Mouse (Mus musculus) testis, adult 2 months (tissue): ENCODE data around the gene Sccpdh.
A peak's percentile ranks its signal among the peaks of the same experiment; 100 is the strongest.

ENCODE experiments used
- CTCF ChIP-seq: fragments of 200-500 bp; IDR thresholded peaks from 2 replicates; pipeline ENCODE4 v1.5.1; 2012; ENCODE audit warnings: low read depth, mild to moderate bottlenecking, inconsistent platforms, low read length, moderate library complexity; ENCODE audit not compliant: control insufficient read depth, insufficient read depth, insufficient replicate concordance
- POLR2A ChIP-seq: fragments of 200-500 bp; IDR thresholded peaks from 2 replicates; pipeline ENCODE4 v1.6.1; 2012; ENCODE audit warnings: low read depth, mild to moderate bottlenecking, inconsistent platforms, low read length, moderate library complexity; ENCODE audit not compliant: control insufficient read depth

DNA sequence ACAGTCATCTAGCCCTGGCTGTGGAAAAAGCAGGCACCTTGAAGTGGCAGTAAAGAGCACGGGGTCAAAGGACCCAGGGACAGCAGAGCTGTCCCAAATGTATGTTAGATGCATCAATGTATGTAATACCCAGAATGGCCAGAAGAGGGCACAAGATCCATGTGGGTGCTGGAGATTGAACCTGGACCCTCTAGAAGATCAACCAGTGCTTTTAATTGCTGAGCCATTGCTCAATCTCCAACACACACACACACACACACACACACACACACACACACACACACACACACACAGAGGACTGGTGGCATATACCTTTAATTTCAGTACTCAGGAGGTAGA, 34.6 kb upstream of the Sccpdh start:
- peak; percentile 24; the same call in 1 of the 2 replicates for TF ChIP-seq CTCF
- TF ChIP-seq POLR2A: no peak
